Mouse (Mus musculus) liver, embryonic 16.5 days (tissue): ENCODE data around the gene Ahnak2. TPM values are rescaled to one million over a fixed set of nuclear protein-coding genes. Genes with fewer than 3 reads are reported as not detected.

ENCODE experiments used
- ATAC-seq: fragments of 200-750 bp; cut with Nextera tagmentation; 2 replicates; pipeline ENCODE4 v1.8.0; 2017; ENCODE audit warnings: low read depth, mild to moderate bottlenecking, moderate number of reproducible peaks, moderate library complexity
- H3K27ac ChIP-seq: fragments of 300-500 bp; sonication (generic); 2 replicates; pipeline ENCODE4 v1.5.1; 2014; ENCODE audit warnings: mild to moderate bottlenecking, low read length
- H3K27me3 ChIP-seq: fragments of 300-500 bp; sonication (generic); 2 replicates; pipeline ENCODE4 v1.6.1; 2014; ENCODE audit warnings: low read depth, low read length, mixed read lengths; ENCODE audit not compliant: control insufficient read depth, insufficient read depth
- H3K36me3 ChIP-seq: fragments of 300-500 bp; sonication (generic); 2 replicates; pipeline ENCODE4 v1.6.1; 2014; ENCODE audit warnings: mild to moderate bottlenecking; ENCODE audit not compliant: control insufficient read depth, insufficient read depth
- H3K4me1 ChIP-seq: fragments of 300-500 bp; sonication (generic); 2 replicates; pipeline ENCODE4 v1.6.1; 2014; ENCODE audit warnings: low read depth, low read length, mixed read lengths; ENCODE audit not compliant: control insufficient read depth
- H3K4me2 ChIP-seq: fragments of 300-500 bp; sonication (generic); 2 replicates; pipeline ENCODE4 v1.6.1; 2014; ENCODE audit warnings: low read depth, low read length, mixed read lengths
- H3K4me3 ChIP-seq: fragments of 300-500 bp; sonication (generic); 2 replicates; pipeline ENCODE4 v1.5.1; 2014; ENCODE audit warnings: low read depth, mild to moderate bottlenecking, low read length
- H3K9ac ChIP-seq: fragments of 300-500 bp; sonication (generic); 2 replicates; pipeline ENCODE4 v1.6.1; 2014; ENCODE audit warnings: low read depth, low read length
- H3K9me3 ChIP-seq: fragments of 300-500 bp; sonication (generic); replicated peaks from 2 replicates; pipeline ENCODE4 v1.6.1; 2016; ENCODE audit warnings: low read length; ENCODE audit not compliant: control insufficient read depth
- WGBS: fragments of 180-500 bp; shearing (Covaris S2); extraction: QIAGEN DNeasy Blood & Tissue Kit; methylation state at CpG from one replicate; pipeline ENCODE4 v1.1.7; 2014; ENCODE audit not compliant: insufficient replicate concordance; 5-methylcytosine and 5-hydroxymethylcytosine counted together
- polyA plus RNA-seq: library from polyadenylated mRNA; unstranded; fragments of >200 nt; fragmentation: Nextera tagmentation; extraction: Ambion mirVana; gene quantifications from 2 replicates; pipeline ENCODE4 v1.2.1, GENCODE M21; 2015

Ahnak2 gene
- polyA plus RNA-seq, 1 experiment from 2014 or later = 0.26 TPM

- no peak for ATAC-seq
- H3K36me3 ChIP-seq = no peaks in the 10 kb centered on the region
- no peak overlapping the region for H3K4me2 ChIP-seq
- 80% methylated on average over 31 of the region's 31 CpGs for WGBS
- no peak overlapping the region for H3K27ac ChIP-seq
- no peaks in the 10 kb centered on the region; the same call in 1 of the 2 replicates for H3K4me1 ChIP-seq
- H3K9ac ChIP-seq = no peak overlapping the region
- no peak overlapping the region for H3K4me3 ChIP-seq
- H3K9me3 ChIP-seq = no peaks in the 10 kb centered on the region
- H3K27me3 ChIP-seq = no peaks in the 10 kb centered on the region
These were observed 64.0 kb downstream of the Ahnak2 start for GRCm38 (mm10) chr12:112738281-112739022.

DNA sequence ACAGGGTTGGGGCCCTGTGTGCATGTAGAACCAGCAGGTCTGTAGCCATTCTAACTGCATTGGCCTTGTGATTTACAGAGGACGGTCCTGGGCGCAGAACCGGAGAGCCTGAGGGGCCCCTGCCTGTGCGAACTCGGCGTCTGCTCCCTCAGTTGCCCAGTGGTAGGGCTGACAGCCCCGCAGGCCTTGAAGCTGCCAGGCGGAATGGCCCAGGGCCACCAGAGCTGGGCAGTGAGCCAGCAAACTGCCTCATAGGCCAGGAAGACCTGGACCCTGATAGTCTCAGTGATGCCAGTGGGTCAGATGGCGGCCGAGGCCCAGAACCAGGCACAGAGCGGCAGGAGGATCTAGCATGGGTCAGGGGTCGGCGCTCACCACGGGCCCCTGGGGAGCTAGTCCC lies 64.7 kb downstream of the Ahnak2 start:
- Histone ChIP-seq H3K36me3 (no peaks in the 10 kb centered on the region), H3K4me3 (no peak overlapping the region), H3K27me3 (no peaks in the 10 kb centered on the region), H3K27ac (no peak overlapping the region), H3K4me1 (no peaks in the 10 kb centered on the region; the same call in 1 of the 2 replicates), H3K9me3 (no peaks in the 10 kb centered on the region), H3K4me2 (no peak overlapping the region), H3K9ac (no peak overlapping the region)
- no peak for ATAC-seq
- 84% methylated on average over 14 of the region's 14 CpGs for WGBS

GRCm38 (mm10) chr12:112737081-112737480 lies 65.4 kb downstream of the Ahnak2 start:
- Histone ChIP-seq H3K4me1 (no peaks in the 10 kb centered on the region), H3K27ac (no peak overlapping the region), H3K27me3 (no peaks in the 10 kb centered on the region), H3K36me3 (no peaks in the 10 kb centered on the region), H3K4me2 (no peak overlapping the region), H3K4me3 (no peak overlapping the region), H3K9ac (no peak overlapping the region), H3K9me3 (no peaks in the 10 kb centered on the region)
- no peak for ATAC-seq
- WGBS = 72% methylated on average over 7 of the region's 7 CpGs

DNA sequence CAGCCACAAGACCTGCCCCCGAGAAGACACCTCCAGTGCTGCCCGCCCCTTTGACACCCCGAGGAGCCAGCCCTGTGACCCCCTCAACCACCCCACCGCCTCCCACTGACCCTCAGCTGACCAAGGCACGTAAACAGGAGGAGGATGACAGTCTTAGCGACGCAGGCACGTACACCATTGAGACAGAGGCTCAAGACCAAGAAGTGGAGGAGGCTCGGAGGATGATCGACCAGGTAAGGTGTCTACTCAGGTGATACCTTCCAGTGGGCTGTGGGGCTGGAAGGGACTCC lies 65.9 kb downstream of the Ahnak2 start:
- WGBS = 71% methylated on average over 10 of the region's 10 CpGs

DNA sequence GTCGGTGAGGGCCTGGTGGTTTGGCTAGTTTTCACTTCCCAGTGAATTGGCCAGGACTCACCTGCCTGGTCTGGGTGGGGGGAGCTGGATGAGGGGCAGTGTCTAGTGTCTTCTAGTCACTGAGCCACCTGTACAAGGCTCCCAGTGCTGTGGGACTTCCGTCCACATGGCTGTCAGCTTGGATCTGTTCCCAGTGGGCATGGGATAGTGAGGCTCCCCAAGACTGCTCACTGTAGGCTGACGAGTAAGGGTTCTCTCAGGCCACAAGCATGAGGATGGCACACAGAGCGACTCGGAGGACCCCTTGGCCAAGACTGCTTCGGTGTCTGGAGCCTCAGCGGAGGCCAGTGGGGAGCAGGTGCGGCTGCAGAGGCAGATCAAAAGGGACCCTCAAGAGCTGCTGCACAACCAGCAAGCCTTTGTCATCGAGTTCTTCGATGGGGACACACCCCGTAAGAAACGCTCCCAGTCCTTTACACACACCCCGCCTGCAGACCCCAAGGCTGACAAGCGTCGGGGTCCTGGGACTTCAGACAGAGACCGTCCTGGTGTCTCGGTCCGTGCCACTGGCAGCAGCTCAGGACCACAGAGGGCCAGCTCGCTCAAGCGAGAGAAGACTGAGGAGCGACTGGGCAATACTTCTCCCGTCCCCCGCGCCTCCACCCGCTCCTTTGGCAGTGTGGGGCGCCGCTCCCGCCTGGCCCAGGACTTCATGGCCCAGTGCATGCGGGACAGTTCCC lies 66.4 kb downstream of the Ahnak2 start:
- WGBS = 76% methylated on average over 29 of the region's 29 CpGs
- Histone ChIP-seq H3K27ac (no peak overlapping the region), H3K9ac (no peak overlapping the region), H3K4me3 (no peak overlapping the region), H3K4me2 (no peak overlapping the region), H3K4me1 (no peaks in the 10 kb centered on the region), H3K36me3 (no peaks in the 10 kb centered on the region), H3K27me3 (no peaks in the 10 kb centered on the region), H3K9me3 (no peaks in the 10 kb centered on the region)
- no peak for ATAC-seq

More for the DNA sequence above, 65.9 kb downstream of the Ahnak2 start:
- H3K9me3 ChIP-seq = no peaks in the 10 kb centered on the region
- no peak for ATAC-seq
- H3K4me3 ChIP-seq = no peak overlapping the region
- H3K9ac ChIP-seq = no peak overlapping the region
- no peaks in the 10 kb centered on the region for H3K36me3 ChIP-seq
- H3K27me3 ChIP-seq = no peaks in the 10 kb centered on the region
- H3K4me2 ChIP-seq = no peak overlapping the region
- H3K4me1 ChIP-seq = no peaks in the 10 kb centered on the region
- no peak overlapping the region for H3K27ac ChIP-seq

GRCm38 (mm10) chr12:112734881-112735655 lies 67.4 kb downstream of the Ahnak2 start:
- no peak overlapping the region for H3K27ac ChIP-seq
- WGBS = 75% methylated on average over 19 of the region's 19 CpGs
- H3K27me3 ChIP-seq = no peaks in the 10 kb centered on the region

GRCm38 (mm10) chr12:112734108-112734820 lies 68.2 kb downstream of the Ahnak2 start:
- Histone ChIP-seq H3K4me2 (no peak overlapping the region), H3K27ac (no peak overlapping the region), H3K9ac (no peak overlapping the region), H3K4me1 (no peaks in the 10 kb centered on the region), H3K9me3 (no peaks in the 10 kb centered on the region), H3K27me3 (no peaks in the 10 kb centered on the region), H3K4me3 (no peak overlapping the region), H3K36me3 (no peaks in the 10 kb centered on the region)
- no peak for ATAC-seq
- WGBS = 49% methylated on average over 2 of the region's 2 CpGs

More at GRCm38 (mm10) chr12:112734881-112735655, 67.4 kb downstream of the Ahnak2 start:
- Histone ChIP-seq H3K4me1 (no peaks in the 10 kb centered on the region), H3K9ac (no peak overlapping the region), H3K4me2 (no peak overlapping the region), H3K4me3 (no peak overlapping the region), H3K36me3 (no peaks in the 10 kb centered on the region), H3K9me3 (no peaks in the 10 kb centered on the region)
- no peak for ATAC-seq

DNA sequence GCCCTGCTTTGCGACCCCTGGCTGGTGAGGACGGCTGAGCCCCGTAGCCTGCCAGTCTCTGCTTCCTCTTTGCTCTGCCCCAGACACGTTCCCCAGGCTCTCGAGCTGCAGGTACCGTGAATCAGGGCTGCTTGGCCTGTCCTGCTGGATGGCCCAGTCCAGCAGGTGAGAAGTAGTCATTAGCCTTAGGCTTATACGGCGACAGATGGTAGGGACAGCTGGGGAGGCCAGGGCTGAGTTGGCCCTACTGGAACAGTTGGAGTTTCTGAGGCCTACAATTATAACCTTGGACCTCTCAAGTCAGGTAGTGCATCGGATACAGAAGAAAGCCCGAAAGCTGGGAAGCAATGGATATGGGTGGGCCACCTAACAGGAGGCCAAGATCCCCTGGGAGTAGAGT lies 69.9 kb downstream of the Ahnak2 start:
- Histone ChIP-seq H3K27me3 (no peaks in the 10 kb centered on the region), H3K9me3 (no peaks in the 10 kb centered on the region), H3K4me1 (no peaks in the 10 kb centered on the region), H3K36me3 (no peaks in the 10 kb centered on the region), H3K4me2 (no peak overlapping the region), H3K4me3 (no peak overlapping the region), H3K27ac (no peak overlapping the region), H3K9ac (no peak overlapping the region)
- 69% methylated on average over 10 of the region's 10 CpGs for WGBS
- no peak for ATAC-seq
